Mouse (Mus musculus) natural killer cell, adult 2 months (primary cell): ENCODE results near the gene Dennd5b.

Experiments used
- DNase-seq, 2 experiments: peaks; one replicate each; pipeline ENCODE4 v3.0.0; 2022; ENCODE audit warnings: low spot score in 2 of 2

Dennd5b gene

GRCm38 (mm10) chr6:149100174-149101075 lies 1.1 kb downstream of the Dennd5b start:
- DNase-seq = peak in 1 of 2 experiments; percentile 29

DNA sequence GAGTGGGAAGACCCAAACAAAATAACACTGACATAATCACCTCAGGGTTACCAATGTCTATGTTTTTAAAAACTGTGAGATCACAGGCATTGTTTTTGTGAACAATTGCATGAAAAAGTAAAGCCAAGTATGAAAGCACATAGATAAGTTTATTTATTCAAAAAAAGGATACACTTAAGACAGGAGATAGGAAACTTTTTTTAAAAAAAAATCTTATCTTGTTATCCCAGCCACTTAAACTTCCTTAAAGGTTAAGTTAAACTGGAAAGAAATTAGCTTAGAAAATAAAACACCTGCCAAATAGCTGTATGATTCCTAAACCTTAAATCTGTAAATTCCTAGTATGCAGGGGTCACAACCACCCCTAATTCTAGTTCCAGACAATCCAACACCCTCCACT lies 2.5 kb downstream of the Dennd5b start:
- no peak for DNase-seq

DNA sequence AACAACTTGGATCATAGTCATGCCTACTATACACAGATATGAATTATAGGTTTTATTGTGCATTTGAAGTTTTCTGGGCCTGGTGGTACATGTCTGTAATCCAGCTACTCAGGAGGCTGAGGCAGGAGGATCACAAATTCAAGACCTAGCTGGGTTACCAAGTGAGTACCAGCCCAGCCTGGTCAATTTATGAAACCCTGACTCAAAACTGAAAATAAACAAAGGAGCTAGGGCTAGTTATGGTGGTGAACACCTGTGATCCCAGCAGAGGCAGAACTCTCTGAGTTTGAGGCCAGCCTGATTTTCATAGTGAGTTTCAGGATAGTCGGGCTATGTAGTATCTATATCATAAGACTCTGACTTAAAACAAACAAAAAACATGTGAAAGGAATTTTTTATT lies 4.2 kb downstream of the Dennd5b start:
- DNase-seq = no peak

- no peak for DNase-seq
These were observed 5.2 kb downstream of the Dennd5b start for GRCm38 (mm10) chr6:149096233-149096632.

- no peak for DNase-seq
These were observed 6.1 kb downstream of the Dennd5b start for GRCm38 (mm10) chr6:149095389-149095788.

GRCm38 (mm10) chr6:149094555-149094954 lies 6.9 kb downstream of the Dennd5b start:
- DNase-seq = no peak

- no peak for DNase-seq
These were observed 8.0 kb downstream of the Dennd5b start for GRCm38 (mm10) chr6:149093465-149093864.

- no peak for DNase-seq
These were observed 9.1 kb downstream of the Dennd5b start for GRCm38 (mm10) chr6:149092406-149092805.

- DNase-seq = no peak
These were observed 24.2 kb downstream of the Dennd5b start for GRCm38 (mm10) chr6:149077136-149077808.

DNA sequence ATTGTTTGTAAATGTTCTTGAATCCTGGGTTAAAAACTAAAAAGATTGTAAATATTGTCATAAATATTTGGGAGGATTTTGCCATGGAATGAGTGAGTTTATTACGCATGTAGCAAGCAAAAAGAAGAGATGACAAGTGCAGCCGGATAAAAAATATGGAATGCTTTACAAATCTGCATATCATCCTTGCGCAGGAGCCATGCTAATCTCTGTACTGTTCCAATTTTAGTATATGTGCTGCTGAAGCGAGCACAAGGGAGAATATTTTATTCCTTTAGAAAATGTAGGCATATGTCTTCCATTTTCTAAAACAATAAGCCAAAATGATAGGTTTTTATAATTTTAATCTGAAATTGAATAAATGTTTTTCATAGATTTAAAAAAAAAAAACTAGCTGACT lies 27.6 kb downstream of the Dennd5b start:
- DNase-seq = no peak

- DNase-seq = no peak
These were observed 28.6 kb downstream of the Dennd5b start for GRCm38 (mm10) chr6:149072873-149073272.

GRCm38 (mm10) chr6:149070592-149071124 lies 30.8 kb downstream of the Dennd5b start:
- no peak for DNase-seq

DNA sequence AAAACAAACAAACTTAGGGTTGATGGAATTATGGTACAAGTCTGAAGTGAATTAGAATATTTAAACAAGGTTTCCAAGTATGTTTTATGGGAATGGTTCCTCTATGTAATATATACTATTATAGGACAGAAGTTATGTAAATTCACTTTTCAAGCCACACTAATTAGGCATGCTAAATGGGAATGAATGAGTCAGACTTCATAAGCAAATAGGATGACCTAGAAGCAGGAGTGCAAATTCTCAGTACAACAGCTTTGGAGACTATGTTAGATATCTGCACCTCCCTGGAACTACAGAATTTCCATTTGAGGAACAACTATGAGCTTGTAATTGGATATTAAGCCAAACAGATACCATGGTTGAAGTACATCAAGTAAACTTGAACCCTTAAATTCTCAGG lies 38.1 kb downstream of the Dennd5b start:
- no peak for DNase-seq

GRCm38 (mm10) chr6:149060670-149061387 lies 40.7 kb downstream of the Dennd5b start:
- DNase-seq = no peak

- peak in 1 of 2 experiments; percentile 45 for DNase-seq
These were observed 43.5 kb downstream of the Dennd5b start for GRCm38 (mm10) chr6:149057947-149058391.

GRCm38 (mm10) chr6:149054780-149055179 lies 46.7 kb downstream of the Dennd5b start:
- DNase-seq = no peak

GRCm38 (mm10) chr6:149050978-149051723 lies 50.3 kb downstream of the Dennd5b start:
- no peak for DNase-seq

DNA sequence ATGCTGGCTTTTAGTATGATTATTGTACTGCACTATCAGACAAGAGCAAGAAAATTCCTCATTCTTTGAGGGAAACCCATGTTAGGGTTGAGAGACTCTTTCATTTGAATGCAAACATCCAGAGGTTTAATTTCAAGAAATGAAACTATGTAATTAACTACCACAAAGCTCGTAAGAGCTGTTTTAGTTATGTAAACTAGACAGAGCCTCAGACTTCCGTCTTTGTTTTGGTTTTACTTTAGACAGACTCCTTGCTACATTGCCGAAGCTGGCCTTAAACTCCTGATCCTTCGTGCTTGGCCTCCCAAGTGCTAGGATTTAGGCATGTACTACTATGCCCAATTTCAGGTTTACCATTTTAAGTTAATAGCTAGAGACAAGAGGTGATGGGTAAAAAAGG lies 61.4 kb downstream of the Dennd5b start:
- DNase-seq = no peak

DNA sequence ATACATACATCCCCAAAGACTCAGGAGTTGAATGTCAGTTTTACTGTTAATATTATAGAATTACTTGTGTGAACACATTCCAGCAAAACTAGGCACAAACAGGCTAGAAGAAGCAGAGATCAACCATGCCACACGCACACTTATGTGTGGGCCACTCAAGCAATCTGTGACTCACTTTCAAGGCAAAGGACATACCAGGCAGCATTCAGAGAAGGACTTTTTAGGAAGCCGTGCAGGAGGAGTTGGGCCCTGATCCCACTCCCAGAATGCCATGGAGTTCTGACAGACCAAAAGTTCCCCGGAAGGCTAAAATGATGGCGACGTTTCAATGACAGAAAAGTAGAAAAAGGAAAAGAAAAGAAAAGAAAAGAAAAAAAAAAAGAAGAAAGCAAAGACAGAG lies 69.3 kb downstream of the Dennd5b start:
- DNase-seq = no peak

GRCm38 (mm10) chr6:149031377-149031776 lies 70.1 kb downstream of the Dennd5b start:
- DNase-seq = no peak

DNA sequence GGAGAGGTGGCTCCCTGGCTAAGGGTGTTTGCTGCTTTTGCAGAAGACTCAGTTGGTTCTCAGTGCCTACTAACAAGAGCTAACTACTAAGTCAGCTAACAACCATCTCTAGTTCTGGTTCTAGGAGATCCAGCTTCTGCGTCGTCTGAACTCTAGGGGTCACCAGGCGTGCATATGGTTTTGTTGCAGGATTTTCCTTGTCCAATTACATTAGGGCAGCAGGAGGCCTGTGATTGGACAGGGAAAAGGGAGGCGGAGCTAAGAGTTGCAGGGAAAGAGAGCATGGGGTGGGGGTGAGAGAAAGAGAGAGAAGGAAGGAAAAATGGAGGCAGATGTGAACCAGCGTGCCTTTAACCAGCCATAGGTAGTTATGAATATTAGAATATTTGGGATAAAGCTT lies 83.0 kb downstream of the Dennd5b start:
- no peak for DNase-seq
